Mouse (Mus musculus) right cerebral cortex, adult 2 months (tissue): ENCODE measurements around the gene Echs1.
A peak's percentile ranks its signal among the peaks of the same experiment; 100 is the strongest.

Source experiments
- DNase-seq, 2 experiments: peaks; one replicate each; pipeline ENCODE4 v3.0.0; 2021 to 2022; ENCODE audit warnings: low spot score in 2 of 2

Echs1 gene

GRCm38 (mm10) chr7:140115583-140116328 lies 520 bp downstream of the Echs1 start, which contains the start of gene Paox:
Gene Paox (plus strand): TSS chr7:140115799.
- DNase-seq, result peak; percentile 56 to 64

DNA sequence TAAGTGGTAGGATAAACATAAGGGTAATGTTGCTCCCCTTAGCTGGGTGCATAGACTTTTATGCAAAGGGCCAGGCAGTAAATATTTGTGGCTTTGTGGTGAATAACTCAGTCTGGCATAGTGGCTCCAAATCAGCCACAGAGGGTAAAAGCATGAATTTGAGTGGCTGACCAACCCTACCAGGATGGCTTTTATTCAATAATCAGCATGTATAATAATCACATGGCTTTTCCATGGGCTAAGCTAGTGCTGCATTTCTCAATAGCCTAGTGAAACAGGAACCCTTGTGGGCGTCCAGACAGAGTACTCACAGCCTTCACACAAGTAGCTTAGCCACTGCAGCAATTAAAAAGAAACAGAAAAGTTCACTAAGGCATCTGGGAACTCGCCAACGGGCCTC lies 4.3 kb downstream of the Echs1 start:
- no peak for DNase-seq

- DNase-seq, result no peak
Observed at GRCm38 (mm10) chr7:140104009-140104408, 12.3 kb downstream of the Echs1 start.

DNA sequence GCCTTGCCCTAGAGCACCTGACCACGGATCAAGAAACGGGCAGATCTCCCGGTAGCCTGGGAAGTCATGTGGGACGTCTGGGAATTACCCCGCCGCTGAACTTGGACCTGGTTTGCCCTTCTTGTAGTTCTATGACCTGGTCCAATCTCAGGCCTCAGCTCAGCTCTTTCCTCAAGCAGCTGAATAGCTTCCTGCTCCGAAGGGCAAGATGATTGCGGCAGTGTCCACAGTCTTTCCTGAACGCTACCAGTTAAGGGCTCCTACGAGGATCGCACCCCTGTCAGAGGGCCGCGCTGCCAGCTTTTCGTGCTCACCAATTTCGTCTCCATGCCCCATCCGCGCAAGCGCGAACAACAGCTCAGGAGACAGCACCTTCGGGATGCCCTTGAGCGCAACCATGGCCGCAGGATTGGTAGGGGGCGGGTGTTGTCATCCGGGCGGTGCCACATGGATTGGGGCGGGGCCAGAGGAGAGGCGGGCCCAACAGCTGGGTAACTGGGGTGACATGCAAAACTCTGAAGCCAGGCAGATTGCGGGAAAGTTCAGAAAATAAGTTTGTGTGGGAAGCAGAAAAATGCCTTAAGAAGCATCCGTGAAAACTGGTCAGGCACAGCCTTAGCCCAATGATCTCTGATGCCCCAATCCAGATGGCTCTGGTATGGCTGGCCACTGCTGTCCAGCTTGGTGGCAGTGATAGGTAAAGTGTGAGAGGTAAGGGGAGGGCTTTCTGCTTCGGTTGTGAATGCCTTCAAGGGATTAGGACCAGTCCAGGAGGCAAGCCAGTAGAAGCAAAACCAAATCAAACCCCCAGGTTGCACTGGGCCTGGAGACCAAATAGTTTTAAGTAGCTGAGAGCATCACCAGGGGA lies 14.0 kb downstream of the Echs1 start, which contains the start of gene Fuom:
Gene Fuom, minus strand, starts transcription at position 449 of the 868 bp plus-strand sequence.
- DNase-seq, result peak; percentile 85 to 86

DNA sequence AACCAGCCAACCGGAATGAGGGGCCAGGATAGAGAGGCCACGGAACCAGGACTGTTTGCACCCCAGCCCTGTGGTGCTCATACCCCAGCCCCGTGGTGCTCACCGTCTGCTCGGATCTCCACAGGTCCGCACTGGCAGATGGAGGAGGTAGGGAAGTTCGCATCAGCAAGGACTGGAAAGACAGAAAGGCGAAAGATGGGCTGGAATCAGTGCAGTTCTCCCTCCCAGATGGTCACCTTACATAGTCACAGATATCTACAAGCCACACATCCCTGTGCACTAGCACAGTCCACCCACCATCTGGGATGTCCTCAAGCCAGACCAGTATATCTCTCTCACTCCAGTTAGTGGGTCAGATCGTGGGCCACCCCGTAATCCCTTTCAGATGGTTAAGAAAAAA lies 14.8 kb downstream of the Echs1 start:
- DNase-seq, result peak in 1 of 2 experiments; percentile 24

GRCm38 (mm10) chr7:140098466-140098865 lies 17.8 kb downstream of the Echs1 start:
- no peak for DNase-seq

DNA sequence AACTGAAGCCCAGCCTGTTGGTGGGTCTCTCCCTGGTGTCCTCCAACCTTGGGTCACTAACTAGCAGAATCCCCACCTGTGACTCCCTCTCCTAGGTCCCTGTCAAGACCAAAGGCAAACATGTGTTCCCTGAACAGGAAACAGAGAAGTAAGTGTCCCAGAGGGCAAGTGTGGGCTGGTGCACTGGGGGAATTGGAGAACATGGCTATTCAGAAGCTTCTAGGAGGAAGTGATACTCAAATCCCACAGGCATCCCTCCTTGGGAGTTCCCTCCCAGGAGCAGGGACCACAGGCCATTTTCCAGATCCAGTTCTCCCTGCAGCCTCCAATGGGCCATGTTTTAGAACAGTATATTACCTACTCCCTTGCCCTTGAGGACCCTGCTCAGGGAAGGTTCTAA lies 20.2 kb downstream of the Echs1 start:
- DNase-seq, result no peak

DNA sequence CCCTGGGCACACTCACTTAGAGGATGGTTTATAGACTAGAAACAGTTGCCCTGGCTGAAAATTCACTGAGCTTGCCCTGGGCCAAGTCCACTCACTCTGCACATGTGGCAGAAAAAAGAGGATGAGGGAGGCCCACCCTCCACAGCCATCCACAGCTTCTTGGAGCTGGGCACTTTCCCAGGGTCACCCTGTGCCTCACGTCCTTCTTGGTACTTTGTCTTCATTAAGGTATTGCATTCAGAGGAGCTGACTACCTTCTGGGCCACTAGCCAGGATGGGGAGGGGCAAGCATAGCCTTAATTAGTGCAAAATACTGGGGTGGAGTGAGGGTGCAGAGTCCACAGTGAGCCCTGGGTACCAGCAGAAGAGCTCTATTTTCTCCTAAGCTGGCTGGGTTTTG lies 20.7 kb downstream of the Echs1 start:
- no peak for DNase-seq

DNA sequence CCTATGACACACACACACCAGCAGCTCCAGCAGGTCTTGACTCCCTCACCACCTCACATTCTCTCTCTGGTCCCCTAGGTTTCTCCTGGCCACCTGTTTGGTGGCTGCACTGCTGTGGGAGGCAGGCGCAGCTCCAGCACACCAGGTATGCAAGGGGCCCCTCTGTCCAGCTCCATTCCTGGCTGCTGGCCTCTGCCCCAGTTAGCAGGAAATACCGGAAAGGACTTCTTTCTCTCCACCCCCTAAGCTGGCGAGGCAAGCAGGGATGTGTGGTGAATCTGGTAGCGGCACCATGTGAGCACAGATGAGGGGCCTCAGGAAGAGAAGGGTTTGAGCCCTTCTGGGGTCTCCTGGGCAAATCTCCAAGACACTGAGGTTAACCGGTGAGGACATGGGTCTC lies 21.3 kb downstream of the Echs1 start:
- no peak for DNase-seq

DNA sequence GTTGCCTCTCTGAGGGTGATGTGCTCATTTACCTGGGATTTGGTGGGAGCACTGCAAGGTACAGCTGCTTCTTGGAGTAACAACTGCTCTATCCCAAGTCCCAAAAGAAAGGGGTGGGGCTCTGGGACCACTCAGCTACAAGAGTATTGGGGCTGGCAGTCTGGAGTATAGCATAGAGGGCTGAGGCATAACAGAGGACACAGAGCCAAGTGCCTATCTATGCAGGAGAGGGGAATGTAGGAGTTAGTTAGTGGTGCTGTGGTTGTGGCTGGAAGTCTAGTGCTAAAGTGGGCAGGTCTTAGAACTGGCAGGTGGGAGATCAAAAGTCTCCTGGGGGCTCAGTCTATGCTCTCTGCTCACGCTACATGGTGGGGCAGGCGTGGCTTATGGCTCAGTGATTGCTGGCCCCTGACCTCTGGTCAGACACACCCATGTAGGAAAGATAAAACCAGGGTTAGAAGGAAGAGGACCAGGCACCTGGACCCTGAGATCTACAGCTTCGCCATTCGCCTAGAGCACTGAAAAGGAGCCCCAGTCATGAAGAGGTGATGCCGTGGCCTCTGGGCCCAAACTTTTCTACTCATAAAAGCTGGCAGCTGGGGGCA lies 23.2 kb downstream of the Echs1 start, which contains the start of gene Prap1:
Gene Prap1, plus strand, starts transcription at position 472 of the 605 bp plus-strand sequence.
- DNase-seq, result no peak

GRCm38 (mm10) chr7:140090601-140091000 lies 25.7 kb downstream of the Echs1 start:
- no peak for DNase-seq

GRCm38 (mm10) chr7:140082242-140082678 lies 34.0 kb downstream of the Echs1 start, which contains the start of gene Caly:
Gene Caly (minus strand): TSS chr7:140082548.
- peak; percentile 93 to 94 for DNase-seq

DNA sequence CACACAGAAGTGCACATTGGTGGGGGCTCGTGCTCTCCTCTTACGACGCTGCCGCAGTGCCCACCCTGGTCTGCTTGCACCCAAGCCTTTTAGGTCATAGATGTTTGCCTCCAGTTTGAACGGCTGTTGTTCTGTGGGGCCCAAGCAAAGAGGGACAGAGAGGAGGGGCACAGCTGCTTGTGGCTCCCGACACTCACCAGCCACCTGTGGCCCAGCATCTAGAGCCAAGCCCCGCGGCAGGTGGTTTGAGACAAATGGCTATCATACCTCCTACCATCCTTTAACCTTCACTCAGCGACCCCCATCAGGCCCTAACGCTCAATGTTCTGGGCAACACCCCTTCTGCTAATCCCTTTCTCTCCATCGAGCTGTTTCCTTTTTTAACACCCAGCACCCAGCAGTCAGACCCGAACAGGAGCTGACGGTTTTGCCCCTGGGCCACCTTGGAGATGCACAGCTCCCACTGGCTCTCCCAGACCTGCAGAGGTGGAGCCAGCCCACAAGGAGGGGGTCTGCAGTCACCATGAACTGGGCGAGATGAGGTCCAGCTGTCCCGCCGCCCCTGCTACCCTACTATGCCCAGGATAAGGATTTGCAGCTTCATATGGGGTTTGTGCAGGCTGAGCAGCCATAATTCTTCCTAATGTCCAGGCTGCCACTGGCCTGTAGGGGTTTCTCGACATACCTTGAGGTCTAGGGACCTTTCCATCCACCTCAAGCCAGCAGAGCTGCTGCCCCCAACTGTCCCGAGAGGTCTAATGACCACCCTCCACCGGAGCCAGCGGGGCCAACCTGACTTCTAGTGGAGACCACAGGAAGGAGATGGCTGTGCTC lies 34.7 kb downstream of the Echs1 start:
- DNase-seq, result peak; percentile 52 to 58

DNA sequence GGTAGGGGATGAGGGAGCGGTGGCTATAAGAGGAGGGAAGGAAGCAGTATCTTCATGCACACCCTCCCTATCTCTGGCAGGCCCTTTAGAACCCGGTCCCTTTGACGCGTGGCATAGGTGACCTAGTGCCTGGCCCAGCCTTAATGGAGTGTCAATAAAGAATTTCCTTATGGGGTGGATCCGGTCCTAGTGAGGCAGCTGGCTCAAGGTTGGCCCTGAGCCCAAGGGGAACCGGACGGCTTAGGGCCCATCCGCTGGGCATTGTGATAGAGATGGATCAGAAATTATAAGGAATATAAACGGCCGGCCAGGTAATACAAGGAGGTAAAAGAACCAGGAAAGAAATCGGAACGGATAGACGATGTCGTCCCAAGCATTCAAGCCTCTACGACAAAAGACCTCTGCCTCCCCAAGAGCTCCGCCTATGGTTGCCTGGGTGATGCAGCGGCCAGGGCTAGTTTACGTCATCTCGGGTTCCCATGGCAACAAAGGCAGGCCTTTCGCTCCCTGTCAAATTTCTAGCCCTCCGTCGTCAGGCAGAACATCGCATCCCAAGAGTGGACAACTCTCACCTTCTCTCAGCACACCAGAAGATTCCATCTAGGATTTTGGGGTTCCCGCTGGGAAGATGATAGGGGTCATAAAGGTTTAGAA lies 35.6 kb downstream of the Echs1 start:
- peak; percentile 95 for DNase-seq

GRCm38 (mm10) chr7:140078711-140079110 lies 37.6 kb downstream of the Echs1 start:
- peak; percentile 72 to 80 for DNase-seq

GRCm38 (mm10) chr7:140077698-140078097 lies 38.6 kb downstream of the Echs1 start:
- no peak for DNase-seq

DNA sequence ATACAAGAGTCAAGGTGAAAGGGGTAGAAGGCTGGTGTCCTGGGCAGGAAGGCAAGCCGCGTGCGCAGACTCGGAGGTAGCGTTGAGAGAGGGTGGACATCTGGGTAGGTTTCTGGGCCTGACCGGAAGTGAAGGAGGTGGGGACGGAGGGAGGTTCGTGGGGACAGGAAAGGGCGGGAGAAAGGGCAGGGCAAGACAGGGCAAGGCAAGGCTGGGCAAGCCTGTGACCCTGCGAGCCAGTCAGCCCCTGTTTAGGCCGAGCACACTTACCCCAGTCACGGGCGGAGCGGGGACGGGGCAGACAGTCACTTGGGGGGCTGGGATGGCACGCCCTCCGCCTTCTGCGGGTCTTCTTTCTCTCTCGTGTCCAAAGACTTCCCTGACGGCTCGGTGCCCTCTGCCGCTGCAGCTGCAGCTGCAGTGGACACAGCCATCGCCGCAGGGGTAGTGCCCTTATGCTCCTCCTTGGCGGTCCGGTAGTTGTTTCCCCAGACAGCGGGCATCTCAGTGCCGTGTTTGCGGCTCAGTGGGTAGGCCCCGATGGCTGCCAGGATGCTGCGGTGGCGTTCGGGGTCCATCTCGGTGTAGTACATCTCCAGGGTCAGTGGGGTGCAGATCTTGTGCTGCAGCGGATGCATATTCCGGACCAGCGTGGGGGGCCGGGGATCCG lies 46.1 kb downstream of the Echs1 start:
- no peak for DNase-seq

GRCm38 (mm10) chr7:140067397-140067796 lies 48.9 kb downstream of the Echs1 start:
- DNase-seq, result no peak

DNA sequence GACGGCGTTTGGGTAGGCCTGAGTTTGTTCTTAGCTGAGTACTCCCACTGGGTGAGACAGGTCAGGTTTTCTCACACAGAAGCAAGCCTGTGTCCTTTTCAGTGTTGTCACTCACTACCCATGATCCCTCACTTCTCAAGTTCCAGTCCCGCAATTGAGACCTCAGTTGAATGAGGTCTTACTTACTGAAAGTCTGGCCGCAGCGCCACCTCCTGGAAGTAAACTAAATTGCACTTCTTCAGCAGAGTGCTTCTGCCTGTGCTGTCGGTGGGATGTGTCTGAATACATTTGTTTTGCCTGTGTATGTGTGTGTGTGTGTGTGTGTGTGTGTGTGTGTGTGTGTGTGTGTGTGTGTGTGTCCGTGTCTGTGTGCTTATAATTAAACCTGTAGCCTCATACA lies 53.2 kb downstream of the Echs1 start:
- DNase-seq, result peak; percentile 79 to 82

DNA sequence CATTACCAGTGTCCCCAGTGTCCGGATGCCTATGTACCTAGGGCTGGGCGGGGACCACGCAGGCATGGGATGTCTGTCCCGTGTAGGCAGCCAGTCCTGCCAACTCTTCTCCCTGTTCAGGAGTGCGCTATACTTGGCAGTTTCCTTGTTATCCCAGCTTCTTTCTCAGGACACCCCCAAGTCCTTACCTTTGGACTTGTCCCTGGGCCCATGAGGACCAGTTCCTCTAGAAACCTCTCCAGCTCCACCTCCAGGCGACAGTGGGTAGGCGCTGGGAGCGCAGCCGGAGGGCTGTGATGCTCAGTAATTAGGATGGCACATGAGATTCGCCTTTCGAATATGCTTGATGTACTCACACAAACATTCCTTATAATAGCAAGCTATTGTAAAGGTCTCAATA lies 54.0 kb downstream of the Echs1 start:
- no peak for DNase-seq
